Comparison of ENCODE assay signal across 38 mouse cellular contexts in the genomic region with DNA sequence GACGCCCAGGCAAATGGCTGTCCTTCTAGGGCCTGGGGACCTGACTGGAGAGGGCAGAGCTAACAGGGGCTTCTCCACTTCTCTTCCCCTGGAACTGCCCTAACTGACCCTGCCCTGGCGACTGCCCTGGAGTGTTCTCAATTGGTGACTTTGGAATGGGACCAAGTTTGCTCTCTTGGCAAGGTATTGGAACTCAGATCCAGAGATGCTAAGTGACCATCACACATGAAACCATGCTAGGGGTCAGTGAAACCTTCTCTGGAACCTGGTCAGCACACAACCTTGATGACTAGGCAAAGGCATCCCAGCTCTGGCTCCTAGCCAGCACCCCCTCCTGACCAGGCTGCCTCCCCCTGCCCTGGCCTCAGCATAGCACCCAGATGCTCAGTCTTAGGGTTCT. TPM values are rescaled to one million over a fixed set of nuclear protein-coding genes. Genes with fewer than 3 reads are reported as not detected.
"Had no signal": no experiment of that assay in that cellular context is flagged by ENCODE, and none has a peak within 500 bp of the region (broad histone marks: within the 10 kb centered on the region; RNA-seq: fewer than 3 reads in every experiment).

No protein-coding gene starts in this region.

- H3K4me3 ChIP-seq: embryonic facial prominence, embryonic 10.5 days; embryonic facial prominence, embryonic 12.5 days; embryonic facial prominence, embryonic 13.5 days; embryonic facial prominence, embryonic 15.5 days; erythroblast, embryonic 14.5 days; forebrain, embryonic 10.5 days; forebrain, embryonic 12.5 days; forebrain, embryonic 13.5 days; forebrain, embryonic 15.5 days; gastrocnemius, adult 2 months; heart, adult 2 months had no signal

- ATAC-seq: forebrain, embryonic 15.5 days had no signal

- H3K4me2 ChIP-seq: embryonic facial prominence, embryonic 12.5 days; embryonic facial prominence, embryonic 13.5 days; embryonic facial prominence, embryonic 15.5 days; forebrain, embryonic 12.5 days; forebrain, embryonic 13.5 days; forebrain, embryonic 15.5 days had no signal

- H3K9me3 ChIP-seq: embryonic facial prominence, embryonic 10.5 days; embryonic facial prominence, embryonic 12.5 days; embryonic facial prominence, embryonic 13.5 days; embryonic facial prominence, embryonic 15.5 days; forebrain, embryonic 10.5 days; forebrain, embryonic 12.5 days; forebrain, embryonic 13.5 days; forebrain, embryonic 15.5 days had no signal

- H3K9ac ChIP-seq: embryonic facial prominence, embryonic 12.5 days; embryonic facial prominence, embryonic 13.5 days; embryonic facial prominence, embryonic 15.5 days; forebrain, embryonic 12.5 days; forebrain, embryonic 13.5 days; forebrain, embryonic 15.5 days; forebrain, postnatal 0 days had no signal

- DNase-seq: cerebellum, adult 8-10 months; cerebellum, adult 9-10 months; cerebellum, adult 9-11 months; cerebellum, postnatal 10 days; cerebellum, postnatal 25 days; cerebellum, postnatal 36 days; embryo, embryonic 11 days; forebrain, postnatal 0 days; gastrocnemius, adult 2 months; gastrocnemius, postnatal 10 days; gastrocnemius, postnatal 14 days; gastrocnemius, postnatal 25 days; gastrocnemius, postnatal 36 days; heart, adult 11 months; heart, adult 18-20 months; heart, adult 2 months had no signal

- H3K36me3 ChIP-seq: embryonic facial prominence, embryonic 10.5 days; embryonic facial prominence, embryonic 12.5 days; embryonic facial prominence, embryonic 13.5 days; embryonic facial prominence, embryonic 15.5 days; forebrain, embryonic 10.5 days; forebrain, embryonic 12.5 days; forebrain, embryonic 15.5 days had no signal

- H3K27me3 ChIP-seq: embryonic facial prominence, embryonic 15.5 days had no signal

- H3K4me1 ChIP-seq: embryonic facial prominence, embryonic 12.5 days; embryonic facial prominence, embryonic 15.5 days had no signal

- H3K27ac ChIP-seq: embryonic facial prominence, embryonic 10.5 days; embryonic facial prominence, embryonic 12.5 days; embryonic facial prominence, embryonic 13.5 days; embryonic facial prominence, embryonic 15.5 days; forebrain, embryonic 10.5 days; forebrain, embryonic 12.5 days; forebrain, embryonic 13.5 days; forebrain, embryonic 15.5 days; gastrocnemius, adult 2 months; heart, adult 2 months had no signal

RNA-seq across cellular contexts. Expression of a gene that starts 25.3 kb away (rescaled TPM):
- total RNA-seq: common myeloid progenitor, adult 5-6 weeks; forebrain, postnatal 0 days; gastrocnemius, adult 18-20 months; gastrocnemius, adult 2 months; gastrocnemius, adult 8-10 months; gastrocnemius, postnatal 10 days; gastrocnemius, postnatal 14 days; gastrocnemius, postnatal 25 days; gastrocnemius, postnatal 36 days; gastrocnemius, postnatal 4 days; granulocyte monocyte progenitor cell, adult 5-6 weeks; heart, adult 18-20 months; heart, adult 2 months; heart, adult 8-10 months had no signal
- polyA plus RNA-seq: cortical plate, adult 2 months; embryonic facial prominence, embryonic 10.5 days; embryonic facial prominence, embryonic 12.5 days; embryonic facial prominence, embryonic 13.5 days; embryonic facial prominence, embryonic 14.5 days; embryonic facial prominence, embryonic 15.5 days; erythroblast, embryonic 14.5 days; forebrain, embryonic 10.5 days; forebrain, embryonic 11.5 days; forebrain, embryonic 12.5 days; forebrain, embryonic 13.5 days; forebrain, embryonic 14.5 days; forebrain, embryonic 15.5 days; forebrain, embryonic 16.5 days; forebrain, postnatal 0 days; frontal cortex, adult 2 months; gonadal fat pad, adult 2 months; heart, adult 2 months had no signal
